Mouse (Mus musculus): ENCODE measurements around the gene Ubr4.
A peak's percentile ranks its signal among the peaks of the same experiment; 100 is the strongest.

Ubr4 gene

DNA sequence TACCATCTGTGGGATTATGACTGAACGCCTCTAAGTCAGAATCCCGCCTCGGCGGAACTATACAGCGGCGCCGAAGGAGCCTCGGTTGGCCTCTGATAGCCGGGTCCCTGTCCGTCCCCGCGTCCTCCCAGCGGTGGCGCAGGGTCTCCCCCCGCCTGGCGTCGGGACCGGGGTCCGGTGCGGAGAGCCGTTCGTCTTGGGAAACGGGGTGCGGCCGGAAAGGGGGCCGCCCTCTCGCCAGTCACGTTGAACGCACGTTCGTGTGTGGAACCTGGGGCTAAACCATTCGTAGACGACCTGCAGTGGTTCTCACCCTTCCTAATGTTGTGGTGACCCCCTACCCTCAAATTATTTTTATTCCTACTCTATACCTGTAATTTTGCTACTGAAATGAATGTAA lies 14.3 kb upstream of the Ubr4 start:
- TF ChIP-seq GATA4 (IDR thresholded peaks at IDR 0.05; ENCODE audit: insufficient replicate concordance, low read length) = no peak

DNA sequence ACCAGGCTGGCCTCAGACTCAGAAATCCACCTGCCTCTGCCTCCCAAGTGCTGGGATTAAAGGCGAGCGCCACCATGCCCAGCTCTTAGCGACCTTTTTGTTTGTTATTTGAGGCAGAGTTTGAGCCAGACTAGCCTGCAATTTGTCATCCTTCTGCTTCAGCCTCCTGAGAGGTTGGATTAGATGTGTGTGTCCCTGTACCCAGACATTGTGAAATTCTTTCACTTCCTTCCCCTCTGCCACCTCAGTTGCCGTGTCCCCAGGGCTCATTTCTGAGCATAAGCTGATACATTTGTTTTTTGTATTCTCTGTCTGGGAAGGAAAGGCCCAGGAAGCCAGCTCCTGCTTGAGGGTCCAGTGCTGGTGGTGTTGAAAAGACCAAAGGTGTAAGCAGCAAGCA lies 11.6 kb upstream of the Ubr4 start:
- no peak for TF ChIP-seq GATA4 (IDR thresholded peaks at IDR 0.05; ENCODE audit: insufficient replicate concordance, low read length)

DNA sequence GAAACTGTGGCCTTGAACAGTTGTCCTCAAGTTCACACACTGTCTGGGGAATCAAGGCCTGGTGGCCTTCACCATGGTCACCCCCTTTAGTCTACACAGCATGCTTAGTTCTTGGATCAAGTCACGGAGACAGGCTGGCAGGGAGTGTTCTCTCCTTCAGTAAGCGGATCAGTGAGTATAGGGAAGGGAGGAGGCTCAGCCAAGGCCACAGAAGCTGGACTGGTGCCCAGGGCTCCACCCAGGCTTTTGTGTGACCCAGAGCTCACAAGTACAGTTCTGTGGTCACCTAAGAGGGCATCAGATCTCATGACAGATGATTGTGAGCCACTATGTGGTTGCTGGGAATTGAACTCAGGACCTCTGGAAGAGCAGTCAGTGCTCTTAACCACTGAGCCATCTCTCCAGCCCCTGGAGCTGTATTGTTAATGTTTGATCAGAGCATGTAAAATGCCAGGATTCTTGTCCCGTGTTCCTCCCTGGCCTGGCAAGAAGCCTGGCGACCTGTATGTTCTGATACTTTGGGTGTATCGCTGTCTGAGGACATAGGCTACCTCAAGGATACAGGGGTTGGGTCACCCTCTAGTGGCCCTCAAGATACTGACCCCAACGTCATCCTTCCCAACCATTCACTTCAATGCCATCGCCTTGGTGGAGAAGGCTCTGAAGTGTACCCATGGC lies 10.7 kb upstream of the Ubr4 start:
- no peak for TF ChIP-seq GATA4 (IDR thresholded peaks at IDR 0.05; ENCODE audit: insufficient replicate concordance, low read length)

DNA sequence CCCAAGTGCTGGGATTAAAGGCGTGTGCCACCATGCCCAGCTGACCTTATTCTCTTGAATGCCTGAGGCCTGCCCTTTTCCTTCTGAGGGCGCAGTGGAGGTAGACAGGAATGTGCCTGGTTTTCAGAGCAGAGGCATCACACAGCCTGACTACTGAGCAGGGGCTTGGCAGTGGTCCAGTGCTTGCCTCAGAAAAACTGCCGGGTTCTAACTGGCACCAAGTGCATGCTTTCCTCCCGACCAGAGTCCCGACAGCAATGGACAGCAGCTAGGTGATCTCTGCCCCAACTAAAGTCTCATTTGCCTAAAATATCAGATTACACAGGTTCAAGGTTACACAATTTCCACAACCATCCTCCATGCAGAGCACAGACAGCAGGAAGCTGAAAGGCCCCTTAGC lies 8.7 kb upstream of the Ubr4 start:
- TF ChIP-seq GATA4 (IDR thresholded peaks at IDR 0.05; ENCODE audit: insufficient replicate concordance, low read length) = peak; percentile 22; the same call in 1 of the 2 replicates

GRCm38 (mm10) chr4:139345416-139346019 lies 6.9 kb upstream of the Ubr4 start:
- no peak for TF ChIP-seq GATA4 (IDR thresholded peaks at IDR 0.05; ENCODE audit: insufficient replicate concordance, low read length)

- no peak for TF ChIP-seq GATA4 (IDR thresholded peaks at IDR 0.05; ENCODE audit: insufficient replicate concordance, low read length)
These were observed 423 bp downstream of the Ubr4 start for GRCm38 (mm10) chr4:139352832-139353231.

DNA sequence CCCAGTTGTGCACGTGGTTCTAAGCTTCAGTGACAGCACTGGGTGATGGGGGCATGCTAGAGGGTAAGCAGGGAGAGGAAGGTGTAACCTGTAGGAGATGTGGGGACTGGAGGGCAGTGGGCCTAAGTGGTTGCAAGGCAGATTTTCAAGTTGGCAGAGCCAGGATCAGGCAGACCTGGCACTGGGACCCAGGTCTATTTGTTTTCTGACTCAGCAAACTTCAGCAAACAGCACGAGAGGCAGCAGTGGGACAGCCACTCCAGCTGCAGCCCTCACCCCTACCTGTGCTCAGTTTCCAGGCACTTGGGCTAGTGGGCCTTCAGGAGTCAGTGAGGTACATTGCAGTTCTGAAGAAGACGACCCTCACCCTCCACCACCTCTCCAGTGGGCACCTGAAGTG lies 4.8 kb downstream of the Ubr4 start:
- no peak for TF ChIP-seq GATA4 (IDR thresholded peaks at IDR 0.05; ENCODE audit: insufficient replicate concordance, low read length)

DNA sequence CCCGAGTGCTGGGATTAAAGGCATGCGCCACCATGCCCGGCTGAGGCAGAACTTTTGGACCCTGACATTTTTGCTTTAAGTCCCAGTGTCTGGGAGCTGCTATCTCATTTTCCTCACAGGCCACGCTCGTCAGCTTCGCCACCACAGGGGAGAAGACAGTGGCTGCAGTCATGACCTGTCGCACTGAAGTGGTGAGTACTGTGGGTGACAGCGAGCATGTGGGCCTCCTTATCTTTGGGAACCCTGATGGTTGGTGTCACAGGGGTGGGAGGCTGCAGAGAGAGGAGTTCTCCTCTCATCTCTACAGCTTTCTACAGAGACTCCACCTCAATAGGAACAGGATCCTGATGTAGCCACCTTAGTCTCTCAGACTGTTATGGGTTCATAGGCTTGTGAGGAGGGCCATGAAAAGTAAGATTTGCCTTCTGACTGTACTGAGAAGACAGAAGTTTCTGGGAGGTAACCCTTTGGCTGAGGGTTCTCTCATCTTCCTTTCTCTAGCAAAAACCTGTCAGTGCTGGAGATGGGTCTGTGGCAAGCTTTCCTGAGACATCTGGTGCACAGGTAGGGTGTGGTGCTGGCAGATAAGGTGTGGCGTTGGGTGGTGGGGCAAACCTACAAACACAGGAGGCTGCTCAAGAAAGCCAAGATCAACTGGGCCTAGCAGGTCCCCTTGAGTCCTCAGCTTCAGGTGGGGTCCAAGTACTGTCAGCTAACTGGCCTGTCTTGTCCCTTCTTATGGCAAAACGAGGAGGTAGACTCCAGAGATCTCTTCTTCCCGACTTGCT lies 8.5 kb downstream of the Ubr4 start:
- TF ChIP-seq GATA4 (IDR thresholded peaks at IDR 0.05; ENCODE audit: insufficient replicate concordance, low read length) = no peak

DNA sequence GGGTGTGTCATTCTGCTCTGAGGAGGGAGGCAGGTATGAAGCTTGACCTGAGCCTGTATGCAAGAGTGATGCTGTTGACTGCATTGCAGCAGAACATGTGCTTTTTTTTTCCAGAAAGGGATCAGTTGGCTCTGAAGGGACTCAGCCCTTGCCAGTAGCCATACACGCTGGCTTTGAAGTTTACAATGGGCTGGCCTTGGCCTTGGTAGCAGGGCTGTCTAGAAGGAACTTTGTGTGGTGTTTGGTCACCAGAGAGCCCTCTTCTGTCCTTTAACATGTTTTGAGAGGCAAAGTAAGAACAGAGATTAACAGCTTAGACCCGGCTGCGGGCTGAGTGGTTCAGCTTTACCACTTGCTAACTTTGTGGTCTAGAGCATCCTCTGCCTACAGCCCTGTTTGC lies 14.9 kb downstream of the Ubr4 start:
- TF ChIP-seq GATA4 (IDR thresholded peaks at IDR 0.05; ENCODE audit: insufficient replicate concordance, low read length) = no peak

DNA sequence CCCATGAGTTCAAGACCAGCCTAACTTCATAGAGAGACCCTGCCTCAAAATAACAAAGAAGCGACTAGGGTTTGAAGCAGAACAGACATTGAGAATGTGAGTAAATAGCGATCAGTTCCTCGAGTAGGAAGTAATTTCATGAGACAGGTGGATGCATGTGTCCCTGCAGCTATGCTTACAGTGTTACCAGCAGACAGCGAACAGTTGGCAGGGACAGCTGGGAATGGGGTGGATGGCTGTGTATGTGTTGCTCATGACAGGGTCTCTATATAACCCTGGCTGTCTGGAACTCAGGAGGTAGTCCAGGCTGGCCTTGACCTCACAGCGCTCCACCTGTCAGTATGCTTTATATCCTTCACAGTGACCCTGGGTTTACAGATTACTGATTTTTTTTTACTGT lies 15.6 kb downstream of the Ubr4 start:
- TF ChIP-seq GATA4 (IDR thresholded peaks at IDR 0.05; ENCODE audit: insufficient replicate concordance, low read length) = no peak

- TF ChIP-seq GATA4 (IDR thresholded peaks at IDR 0.05; ENCODE audit: insufficient replicate concordance, low read length) = no peak
These were observed 20.7 kb downstream of the Ubr4 start for GRCm38 (mm10) chr4:139373130-139373529.

DNA sequence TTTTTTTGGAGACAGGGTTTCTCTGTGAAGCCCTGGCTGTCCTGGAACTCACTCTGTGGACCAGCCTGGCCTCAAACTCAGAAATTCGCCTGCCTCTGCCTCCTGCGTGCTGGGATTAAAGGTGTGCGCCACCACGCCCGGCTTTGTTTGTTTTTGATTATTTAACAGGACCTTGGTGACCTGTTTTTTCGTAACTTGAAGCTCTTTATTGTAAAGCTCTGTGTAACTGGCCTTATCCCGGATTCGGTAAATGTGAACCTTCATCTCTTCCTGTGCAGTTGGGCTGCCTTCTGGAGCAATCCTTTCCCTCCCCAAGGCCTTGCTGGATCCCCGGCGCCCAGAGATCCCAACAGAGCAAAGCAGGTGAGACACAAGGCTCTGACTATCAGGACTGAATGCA lies 21.1 kb downstream of the Ubr4 start:
- no peak for TF ChIP-seq GATA4 (IDR thresholded peaks at IDR 0.05; ENCODE audit: insufficient replicate concordance, low read length)

DNA sequence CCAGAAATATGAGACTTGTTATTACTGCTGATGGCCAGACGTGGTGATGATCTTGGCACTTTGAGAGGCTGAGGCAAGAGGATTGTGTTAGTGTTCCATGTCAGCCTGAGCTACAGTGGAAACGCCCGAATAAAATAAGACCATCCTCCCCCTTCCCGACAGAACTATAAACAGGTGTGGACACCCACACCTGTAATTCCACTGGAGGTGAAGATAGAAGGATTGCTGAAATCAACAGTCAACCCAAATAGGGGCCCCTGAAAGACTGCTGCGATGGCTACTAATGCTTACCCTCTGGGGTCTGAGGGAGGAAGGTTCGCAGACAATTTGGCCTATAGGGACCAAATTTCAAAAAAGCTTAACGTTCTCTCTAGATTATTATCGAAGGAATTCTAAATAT lies 27.3 kb downstream of the Ubr4 start:
- no peak for TF ChIP-seq GATA4 (IDR thresholded peaks at IDR 0.05; ENCODE audit: insufficient replicate concordance, low read length)

- TF ChIP-seq GATA4 (IDR thresholded peaks at IDR 0.05; ENCODE audit: insufficient replicate concordance, low read length) = no peak; the same call in 1 of the 2 replicates
These were observed 27.9 kb downstream of the Ubr4 start for GRCm38 (mm10) chr4:139380207-139380748.

GRCm38 (mm10) chr4:139380775-139381451 lies 28.5 kb downstream of the Ubr4 start:
- no peak for TF ChIP-seq GATA4 (IDR thresholded peaks at IDR 0.05; ENCODE audit: insufficient replicate concordance, low read length)

All from liver, adult (tissue).